Mouse (Mus musculus) gastrocnemius, postnatal 36 days (tissue): ENCODE measurements at regions not wholly inside any gene's neighbourhood (a gene's known extent, or its start where the extent isn't known, plus 50 kb on each side); places are given as distances from the start of the nearest gene placed in this dataset.

Experiments
- DNase-seq, 2 experiments: peaks; one replicate each; pipeline ENCODE4 v3.0.0; 2022
- intact Hi-C: fragments of 180-260 bp; cut with DNase I; formaldehyde crosslinking; loops from one replicate; pipeline ENCODE4 v1.15.1; 2025

- DNase-seq, result no peak
- intact Hi-C loops, result loop anchor here (5.0 to 10.0 kb wide), 2 partner anchors 968 to 1185 kb away; no protein-coding TSS in a partner anchor
These were observed 289.9 kb upstream of the Rps6ka3 start for GRCm38 (mm10) chrX:158920217-158920616.

GRCm38 (mm10) chrX:158921424-158921823 lies 288.7 kb upstream of the Rps6ka3 start:
- intact Hi-C loops, result loop anchor here (5.0 to 10.0 kb wide), 2 partner anchors 969 to 1187 kb away; no protein-coding TSS in a partner anchor
- DNase-seq, result no peak

- peak; percentile 31 to 53 for DNase-seq
- intact Hi-C loops, result loop anchor here (5.0 to 10.0 kb wide), 2 partner anchors 970 to 1187 kb away; no protein-coding TSS in a partner anchor
These were observed 288.2 kb upstream of the Rps6ka3 start for GRCm38 (mm10) chrX:158921838-158922450.

GRCm38 (mm10) chrX:158923081-158923561 lies 287.0 kb upstream of the Rps6ka3 start:
- intact Hi-C loops, result loop anchor here (5.0 to 10.0 kb wide), 2 partner anchors 971 to 1188 kb away; no protein-coding TSS in a partner anchor
- DNase-seq, result no peak

- intact Hi-C loops, result loop anchor here (5.0 to 10.0 kb wide), 2 partner anchors 972 to 1189 kb away; no protein-coding TSS in a partner anchor
- no peak for DNase-seq
These were observed 286.2 kb upstream of the Rps6ka3 start for GRCm38 (mm10) chrX:158923657-158924489.

GRCm38 (mm10) chrX:158924490-158925398 lies 285.4 kb upstream of the Rps6ka3 start:
- DNase-seq, result no peak
- intact Hi-C loops, result loop anchor here (5.0 to 10.0 kb wide), 2 partner anchors 972 to 1190 kb away; no protein-coding TSS in a partner anchor

- no peak for DNase-seq
- intact Hi-C loops, result no loop called here
These were observed 278.2 kb upstream of the Rps6ka3 start for GRCm38 (mm10) chrX:158931864-158932263.

- no peak for DNase-seq
- intact Hi-C loops, result no loop called here
These were observed 262.9 kb upstream of the Rps6ka3 start for GRCm38 (mm10) chrX:158947191-158947590.

GRCm38 (mm10) chrX:158971726-158972125 lies 238.4 kb upstream of the Rps6ka3 start:
- no peak for DNase-seq

GRCm38 (mm10) chrX:158976648-158977047 lies 233.5 kb upstream of the Rps6ka3 start:
- DNase-seq, result peak in 1 of 2 experiments; percentile 13
- intact Hi-C loops, result no loop called here

More at GRCm38 (mm10) chrX:158971726-158972125, 238.4 kb upstream of the Rps6ka3 start:
- intact Hi-C loops, result no loop called here

- intact Hi-C loops, result no loop called here
These were observed 225.4 kb upstream of the Rps6ka3 start for GRCm38 (mm10) chrX:158984721-158985120.

GRCm38 (mm10) chrX:158987676-158988075 lies 222.4 kb upstream of the Rps6ka3 start:
- DNase-seq, result no peak
- intact Hi-C loops, result no loop called here

More at GRCm38 (mm10) chrX:158984721-158985120, 225.4 kb upstream of the Rps6ka3 start:
- DNase-seq, result no peak

GRCm38 (mm10) chrX:159018955-159019354 lies 191.2 kb upstream of the Rps6ka3 start:
- DNase-seq, result no peak
- intact Hi-C loops, result no loop called here

- intact Hi-C loops, result no loop called here
- DNase-seq, result no peak
These were observed 183.8 kb upstream of the Rps6ka3 start for GRCm38 (mm10) chrX:159026311-159026710.

- intact Hi-C loops, result no loop called here
- no peak for DNase-seq
These were observed 178.2 kb upstream of the Rps6ka3 start for GRCm38 (mm10) chrX:159031927-159032326.

- DNase-seq, result peak; percentile 43 to 49
- intact Hi-C loops, result loop anchor here (5.0 kb wide), 1 partner anchor 219 kb away; no protein-coding TSS in a partner anchor
These were observed 166.7 kb upstream of the Rps6ka3 start for GRCm38 (mm10) chrX:159043432-159043831.

GRCm38 (mm10) chrX:159047876-159048275 lies 162.2 kb upstream of the Rps6ka3 start:
- intact Hi-C loops, result no loop called here
- no peak for DNase-seq

- DNase-seq, result no peak
- intact Hi-C loops, result no loop called here
These were observed 154.2 kb upstream of the Rps6ka3 start for GRCm38 (mm10) chrX:159055689-159056461.

GRCm38 (mm10) chrX:159056462-159056805 lies 153.7 kb upstream of the Rps6ka3 start:
- intact Hi-C loops, result no loop called here
- DNase-seq, result no peak
